Mouse (Mus musculus): ENCODE data around the gene Srebf1. TPM values are rescaled to one million over a fixed set of nuclear protein-coding genes. Genes with fewer than 3 reads are reported as not detected.
A peak's percentile ranks its signal among the peaks of the same experiment; 100 is the strongest.

Gene Srebf1
- polyA plus RNA-seq, 1 experiment = 37.3 TPM

GRCm38 (mm10) chr11:60231326-60231725 is 8.9 kb upstream of the Srebf1 start:
- no peak for TF ChIP-seq CTCF (IDR thresholded peaks at IDR 0.05; ENCODE audit: control insufficient read depth, insufficient read depth, low read length)
- no peak for TF ChIP-seq POLR2A (IDR thresholded peaks at IDR 0.05; ENCODE audit: borderline replicate concordance, control insufficient read depth, low read depth, low read length)
- H3K4me3 ChIP-seq (replicated peaks; ENCODE audit: control insufficient read depth, low read depth, low read length) = no peak overlapping the region
- H3K27ac ChIP-seq (ENCODE audit: control insufficient read depth, insufficient read depth, low read depth, low read length, poor library complexity) = no peak overlapping the region
- no peaks in the 10 kb centered on the region for H3K4me1 ChIP-seq (ENCODE audit: control insufficient read depth, insufficient read depth, low read length)
- 87% methylated on average over 3 of the region's 3 CpGs for WGBS

DNA sequence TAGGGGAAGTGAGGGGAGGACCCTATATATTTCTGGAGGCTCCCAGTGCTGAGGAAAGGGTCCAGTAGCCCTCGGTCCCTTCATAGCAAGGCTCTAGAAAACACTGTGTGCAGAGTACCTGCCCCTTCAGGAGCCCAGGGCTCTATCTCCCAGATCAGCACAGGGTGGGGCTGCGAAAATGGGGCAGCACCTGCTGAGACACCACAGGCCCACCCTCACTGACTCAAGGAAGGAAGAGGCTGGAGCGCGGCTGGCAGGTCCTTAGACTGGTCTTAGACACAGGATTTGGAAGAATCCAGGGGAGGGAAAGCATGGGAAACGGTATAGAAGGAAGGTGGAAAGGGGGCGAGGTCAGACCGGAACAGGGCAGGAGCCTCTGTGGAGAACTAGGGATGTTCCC is 8.1 kb upstream of the Srebf1 start:
- WGBS = 77% methylated on average over 7 of the region's 7 CpGs
- no peaks in the 10 kb centered on the region for H3K4me1 ChIP-seq (ENCODE audit: control insufficient read depth, insufficient read depth, low read length)
- no peak overlapping the region for H3K27ac ChIP-seq (ENCODE audit: control insufficient read depth, insufficient read depth, low read depth, low read length, poor library complexity)
- no peak for TF ChIP-seq CTCF (IDR thresholded peaks at IDR 0.05; ENCODE audit: control insufficient read depth, insufficient read depth, low read length)
- no peak for TF ChIP-seq POLR2A (IDR thresholded peaks at IDR 0.05; ENCODE audit: borderline replicate concordance, control insufficient read depth, low read depth, low read length)
- no peak overlapping the region for H3K4me3 ChIP-seq (replicated peaks; ENCODE audit: control insufficient read depth, low read depth, low read length)

GRCm38 (mm10) chr11:60229821-60230220 is 7.4 kb upstream of the Srebf1 start:
- Histone ChIP-seq H3K4me3 (replicated peaks; ENCODE audit: control insufficient read depth, low read depth, low read length) (no peak overlapping the region), H3K27ac (ENCODE audit: control insufficient read depth, insufficient read depth, low read depth, low read length, poor library complexity) (no peak overlapping the region), H3K4me1 (ENCODE audit: control insufficient read depth, insufficient read depth, low read length) (no peaks in the 10 kb centered on the region)
- 89% methylated on average over 13 of the region's 13 CpGs for WGBS
- TF ChIP-seq CTCF (IDR thresholded peaks at IDR 0.05; ENCODE audit: control insufficient read depth, insufficient read depth, low read length) = no peak
- TF ChIP-seq POLR2A (IDR thresholded peaks at IDR 0.05; ENCODE audit: borderline replicate concordance, control insufficient read depth, low read depth, low read length) = no peak

DNA sequence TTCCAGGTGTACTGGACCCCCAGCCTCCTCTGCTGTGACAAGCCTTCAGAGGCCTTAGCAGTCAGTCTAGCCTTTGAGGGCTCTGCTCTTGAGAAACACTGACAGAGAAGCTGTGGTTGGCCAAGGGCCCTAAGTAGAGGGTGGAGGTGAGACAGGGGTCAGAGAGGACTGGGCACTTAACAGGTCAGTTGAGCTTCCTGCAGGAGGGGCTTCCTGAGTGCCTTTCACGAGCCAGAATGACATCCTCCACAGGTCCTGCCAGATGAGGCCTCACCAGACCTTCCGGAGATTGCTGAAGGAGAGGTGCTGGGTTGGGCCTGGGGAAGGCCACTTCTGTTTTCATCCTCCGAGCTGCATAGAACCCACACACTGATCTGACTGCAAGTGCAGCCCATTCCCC is 6.1 kb upstream of the Srebf1 start:
- H3K27ac ChIP-seq (ENCODE audit: control insufficient read depth, insufficient read depth, low read depth, low read length, poor library complexity) = no peak overlapping the region
- TF ChIP-seq POLR2A (IDR thresholded peaks at IDR 0.05; ENCODE audit: borderline replicate concordance, control insufficient read depth, low read depth, low read length) (no peak), CTCF (IDR thresholded peaks at IDR 0.05; ENCODE audit: control insufficient read depth, insufficient read depth, low read length) (no peak)
- H3K4me1 ChIP-seq (ENCODE audit: control insufficient read depth, insufficient read depth, low read length) = no peaks in the 10 kb centered on the region
- WGBS = 57% methylated on average over 3 of the region's 3 CpGs
- H3K4me3 ChIP-seq (replicated peaks; ENCODE audit: control insufficient read depth, low read depth, low read length) = no peak overlapping the region

- TF ChIP-seq POLR2A (IDR thresholded peaks at IDR 0.05; ENCODE audit: borderline replicate concordance, control insufficient read depth, low read depth, low read length) (no peak), CTCF (IDR thresholded peaks at IDR 0.05; ENCODE audit: control insufficient read depth, insufficient read depth, low read length) (no peak)
- Histone ChIP-seq H3K4me1 (ENCODE audit: control insufficient read depth, insufficient read depth, low read length) (no peaks in the 10 kb centered on the region), H3K4me3 (replicated peaks; ENCODE audit: control insufficient read depth, low read depth, low read length) (no peak overlapping the region), H3K27ac (ENCODE audit: control insufficient read depth, insufficient read depth, low read depth, low read length, poor library complexity) (no peak overlapping the region)
- 69% methylated on average over 1 of the region's 1 CpGs for WGBS
Measured at GRCm38 (mm10) chr11:60225874-60226273, 3.5 kb upstream of the Srebf1 start.

DNA sequence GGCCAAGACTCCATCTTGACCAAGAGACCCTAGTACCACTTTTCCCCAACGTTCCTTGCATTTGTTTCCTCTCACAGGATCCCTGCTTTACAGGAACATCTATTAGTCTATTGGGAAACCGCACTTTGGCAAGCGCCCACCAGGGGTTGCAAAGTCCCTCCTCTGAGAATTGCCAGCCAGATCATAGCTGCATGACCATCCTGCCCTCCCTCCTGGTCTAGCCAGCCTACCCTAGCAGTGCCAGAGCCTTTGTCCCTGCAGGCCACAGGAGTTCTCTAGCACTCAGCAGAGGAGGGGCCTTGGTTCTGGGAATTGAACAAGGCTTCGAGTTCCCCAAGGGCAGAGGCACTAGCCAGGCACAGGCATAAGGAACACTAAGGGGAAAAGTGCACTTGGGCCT is 2.3 kb upstream of the Srebf1 start:
- Histone ChIP-seq H3K4me3 (replicated peaks; ENCODE audit: control insufficient read depth, low read depth, low read length) (no peak overlapping the region), H3K4me1 (ENCODE audit: control insufficient read depth, insufficient read depth, low read length) (no peaks in the 10 kb centered on the region), H3K27ac (ENCODE audit: control insufficient read depth, insufficient read depth, low read depth, low read length, poor library complexity) (no peak overlapping the region)
- WGBS = 59% methylated on average over 4 of the region's 4 CpGs
- TF ChIP-seq CTCF (IDR thresholded peaks at IDR 0.05; ENCODE audit: control insufficient read depth, insufficient read depth, low read length) = no peak
- no peak for TF ChIP-seq POLR2A (IDR thresholded peaks at IDR 0.05; ENCODE audit: borderline replicate concordance, control insufficient read depth, low read depth, low read length)

DNA sequence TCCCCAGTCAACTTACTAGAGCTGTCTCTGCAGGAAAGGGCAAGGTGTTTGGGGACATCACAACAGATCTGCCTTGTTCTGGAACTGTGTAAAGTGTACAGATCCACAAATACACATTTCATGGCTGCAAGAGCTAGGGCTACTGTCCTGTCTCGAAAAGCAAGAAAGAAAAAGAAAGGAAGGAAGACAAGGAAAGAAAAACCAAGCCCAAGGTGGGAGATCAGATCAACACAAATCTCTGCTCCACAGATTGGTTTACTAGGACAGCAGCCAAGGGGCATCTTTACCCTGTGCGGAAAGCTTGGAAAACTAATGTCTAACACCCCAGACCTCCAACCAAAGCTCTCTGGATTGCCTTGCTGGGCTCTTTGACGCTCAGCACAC is 304 bp downstream of the Srebf1 start:
- peaks cover under 1% of the 10 kb centered on the region; the same call in 1 of the 2 replicates for H3K4me1 ChIP-seq (ENCODE audit: control insufficient read depth, insufficient read depth, low read length)
- no peak overlapping the region for H3K27ac ChIP-seq (ENCODE audit: control insufficient read depth, insufficient read depth, low read depth, low read length, poor library complexity)
- no peak for TF ChIP-seq POLR2A (IDR thresholded peaks at IDR 0.05; ENCODE audit: borderline replicate concordance, control insufficient read depth, low read depth, low read length)
- 38% methylated on average over 3 of the region's 3 CpGs for WGBS
- peak overlapping the region; percentile 34 for H3K4me3 ChIP-seq (replicated peaks; ENCODE audit: control insufficient read depth, low read depth, low read length)

DNA sequence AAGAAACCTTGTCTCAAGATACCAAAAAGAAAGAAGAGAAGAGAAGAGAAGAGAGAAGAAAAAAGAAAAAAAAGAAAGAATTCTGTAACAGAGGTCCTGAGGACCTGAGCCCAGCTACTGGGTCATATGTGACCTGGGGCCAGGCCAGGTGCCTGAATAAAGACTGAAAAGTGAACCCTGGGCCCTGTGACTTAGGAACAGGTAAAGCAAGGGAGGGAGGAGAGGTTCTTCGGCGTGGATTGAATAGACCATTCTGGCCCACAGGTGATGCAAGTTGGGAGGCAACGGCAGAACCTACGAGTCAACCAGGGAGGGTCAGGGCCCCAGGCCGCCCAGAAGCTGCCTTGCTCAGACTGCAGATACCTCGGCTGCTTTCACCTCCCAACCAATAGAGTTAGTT is 956 bp downstream of the Srebf1 start:
- H3K27ac ChIP-seq (ENCODE audit: control insufficient read depth, insufficient read depth, low read depth, low read length, poor library complexity) = no peak overlapping the region

GRCm38 (mm10) chr11:60220291-60220804 is 2.0 kb downstream of the Srebf1 start:
- Histone ChIP-seq H3K4me1 (ENCODE audit: control insufficient read depth, insufficient read depth, low read length) (peaks cover 4% of the 10 kb centered on the region; the same call in 1 of the 2 replicates), H3K27ac (ENCODE audit: control insufficient read depth, insufficient read depth, low read depth, low read length, poor library complexity) (peak overlapping the region; percentile 81), H3K4me3 (replicated peaks; ENCODE audit: control insufficient read depth, low read depth, low read length) (peak overlapping the region; percentile 89)
- TF ChIP-seq POLR2A (IDR thresholded peaks at IDR 0.05; ENCODE audit: borderline replicate concordance, control insufficient read depth, low read depth, low read length) (peak; percentile 79; the same call in 1 of the 2 replicates), CTCF (IDR thresholded peaks at IDR 0.05; ENCODE audit: control insufficient read depth, insufficient read depth, low read length) (no peak)
- under 1% methylated on average over 46 of the region's 46 CpGs for WGBS

More for the DNA sequence above, 956 bp downstream of the Srebf1 start:
- TF ChIP-seq CTCF (IDR thresholded peaks at IDR 0.05; ENCODE audit: control insufficient read depth, insufficient read depth, low read length) (no peak), POLR2A (IDR thresholded peaks at IDR 0.05; ENCODE audit: borderline replicate concordance, control insufficient read depth, low read depth, low read length) (no peak)
- 82% methylated on average over 6 of the region's 6 CpGs for WGBS
- Histone ChIP-seq H3K4me3 (replicated peaks; ENCODE audit: control insufficient read depth, low read depth, low read length) (no peak overlapping the region), H3K4me1 (ENCODE audit: control insufficient read depth, insufficient read depth, low read length) (peaks cover 4% of the 10 kb centered on the region; the same call in 1 of the 2 replicates)

Measured in bone marrow, adult 2 months (tissue).